Mouse (Mus musculus): ENCODE data around the gene Rsg1.

- TF ChIP-seq CTCF (IDR thresholded peaks at IDR 0.05; ENCODE audit: extremely low read depth, insufficient read length, insufficient replicate concordance, low read depth, low read length) (no peak), POLR2A (IDR thresholded peaks at IDR 0.05; ENCODE audit: low read depth, low read length) (no peak)
These were observed 46.6 kb upstream of the Rsg1 start for GRCm38 (mm10) chr4:141167156-141167555.
